Mouse (Mus musculus) spleen, postnatal 36 days (tissue): Measurements from ENCODE around the gene Phf24.
"Not testable (repeated sequence)": the region's sequence is repeated elsewhere in the genome, so short reads cannot be mapped to it uniquely, and the experiment has no call there.

Experiments
- DNase-seq, 2 experiments: peaks; one replicate each; pipeline ENCODE4 v3.0.0; 2022; ENCODE audit warnings: low spot score in 2 of 2, mixed read lengths in 1 of 2

The Phf24 gene

GRCm38 (mm10) chr4:42950065-42950558 lies 33.7 kb downstream of the Phf24 start:
- DNase-seq: peak; percentile 88 to 90

- DNase-seq: no peak
Observed at GRCm38 (mm10) chr4:42951206-42952195, 35.0 kb downstream of the Phf24 start.

- no peak for DNase-seq
Observed at GRCm38 (mm10) chr4:42952563-42952962, 36.1 kb downstream of the Phf24 start.

GRCm38 (mm10) chr4:42953435-42954094 lies 37.1 kb downstream of the Phf24 start:
- no peak for DNase-seq

- DNase-seq: peak in 1 of 2 experiments; percentile 17
Observed at GRCm38 (mm10) chr4:42954297-42954696, 37.8 kb downstream of the Phf24 start.

- no peak for DNase-seq
Observed at GRCm38 (mm10) chr4:42955200-42955599, 38.7 kb downstream of the Phf24 start.

DNA sequence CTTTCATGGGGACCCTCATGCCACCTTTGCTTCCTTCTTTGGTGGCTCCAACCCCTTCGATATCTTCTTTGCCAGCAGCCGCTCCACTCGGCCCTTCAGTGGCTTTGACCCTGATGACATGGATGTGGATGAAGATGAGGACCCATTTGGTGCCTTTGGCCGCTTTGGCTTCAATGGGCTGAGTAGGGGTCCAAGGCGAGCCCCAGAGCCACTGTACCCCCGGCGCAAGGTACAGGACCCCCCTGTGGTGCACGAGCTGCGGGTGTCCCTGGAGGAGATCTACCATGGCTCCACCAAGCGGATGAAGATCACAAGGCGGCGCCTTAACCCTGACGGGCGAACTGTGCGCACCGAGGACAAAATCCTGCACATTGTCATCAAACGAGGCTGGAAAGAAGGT lies 40.1 kb downstream of the Phf24 start:
- no peak for DNase-seq

- no peak for DNase-seq
Observed at GRCm38 (mm10) chr4:42957306-42957705, 40.8 kb downstream of the Phf24 start.

GRCm38 (mm10) chr4:42957979-42958378 lies 41.5 kb downstream of the Phf24 start:
- no peak for DNase-seq

DNA sequence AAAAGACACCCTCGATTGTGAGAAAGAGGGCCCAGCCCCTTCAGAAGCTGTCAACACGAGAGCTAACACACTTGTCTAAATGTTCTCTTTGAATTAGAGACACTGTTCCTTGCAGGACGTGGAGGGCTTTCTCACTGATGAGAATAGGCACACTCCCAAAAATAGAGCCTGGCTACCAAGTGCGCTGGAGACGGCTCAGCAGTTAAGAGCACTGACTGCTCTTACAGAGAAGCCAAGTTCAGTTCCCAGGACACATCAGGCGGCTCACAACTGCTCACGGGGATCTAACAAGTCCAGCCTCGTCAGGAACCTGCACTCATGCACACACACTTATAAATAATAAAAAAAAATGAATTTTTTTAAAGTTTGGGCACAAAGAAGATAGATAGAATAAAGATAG lies 42.5 kb downstream of the Phf24 start:
- no peak for DNase-seq

DNA sequence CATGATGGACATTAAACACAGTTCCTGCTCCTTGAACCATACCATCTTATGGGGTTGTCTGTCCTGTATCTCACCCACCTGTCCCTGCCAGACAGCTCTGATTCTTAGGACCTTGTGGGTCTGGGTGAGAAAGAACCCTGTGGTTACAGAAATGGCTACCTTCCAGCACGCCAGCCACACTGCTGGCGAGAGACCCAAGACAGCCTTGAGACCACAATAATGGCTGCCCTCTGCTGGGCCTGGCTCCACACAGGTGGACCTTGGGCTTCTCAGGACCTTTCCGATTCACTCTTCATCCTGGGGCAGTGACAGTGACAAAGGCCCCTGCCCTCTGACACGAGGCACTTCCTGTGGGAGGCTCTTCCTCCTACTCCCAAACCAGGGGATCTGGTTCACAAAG lies 42.9 kb downstream of the Phf24 start:
- no peak for DNase-seq

- peak; percentile 31 to 53 for DNase-seq
Observed at GRCm38 (mm10) chr4:42961592-42961991, 45.1 kb downstream of the Phf24 start.

GRCm38 (mm10) chr4:42963480-42963879 lies 47.0 kb downstream of the Phf24 start:
- no peak for DNase-seq

- peak; percentile 43 to 62 for DNase-seq
Observed at GRCm38 (mm10) chr4:42965039-42965719, 48.7 kb downstream of the Phf24 start.

DNA sequence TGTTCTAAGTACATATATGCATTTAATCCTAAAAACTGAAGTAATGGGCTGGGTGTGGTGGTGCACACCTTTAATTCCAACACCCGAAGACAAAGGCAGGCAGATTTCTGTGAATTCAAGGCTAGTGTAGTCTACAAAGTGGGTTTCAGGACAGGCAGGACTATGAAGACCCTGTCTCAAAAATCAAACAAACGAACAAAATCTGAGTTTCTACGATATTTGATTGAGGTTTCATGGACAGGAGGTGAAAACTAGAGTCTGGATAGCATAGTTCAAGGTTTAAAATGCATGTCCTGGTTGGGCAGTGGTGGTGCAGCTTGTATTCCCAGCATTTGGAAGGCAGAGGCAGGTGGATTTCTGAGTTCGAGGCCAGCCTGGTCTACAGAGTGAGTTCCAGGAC lies 52.8 kb downstream of the Phf24 start, which contains the start of gene 1700022I11Rik:
1700022I11Rik (plus strand) TSS at position 301 of the 400 bp plus-strand sequence.
- no peak for DNase-seq

GRCm38 (mm10) chr4:42972952-42973351 lies 56.5 kb downstream of the Phf24 start:
- no peak for DNase-seq

- no peak for DNase-seq
Observed at GRCm38 (mm10) chr4:42973868-42974267, 57.4 kb downstream of the Phf24 start.

- no peak for DNase-seq
Observed at GRCm38 (mm10) chr4:42978062-42978461, 61.6 kb downstream of the Phf24 start.

- not testable (repeated sequence) for DNase-seq
Observed at GRCm38 (mm10) chr4:42980467-42980866, 64.0 kb downstream of the Phf24 start.

DNA sequence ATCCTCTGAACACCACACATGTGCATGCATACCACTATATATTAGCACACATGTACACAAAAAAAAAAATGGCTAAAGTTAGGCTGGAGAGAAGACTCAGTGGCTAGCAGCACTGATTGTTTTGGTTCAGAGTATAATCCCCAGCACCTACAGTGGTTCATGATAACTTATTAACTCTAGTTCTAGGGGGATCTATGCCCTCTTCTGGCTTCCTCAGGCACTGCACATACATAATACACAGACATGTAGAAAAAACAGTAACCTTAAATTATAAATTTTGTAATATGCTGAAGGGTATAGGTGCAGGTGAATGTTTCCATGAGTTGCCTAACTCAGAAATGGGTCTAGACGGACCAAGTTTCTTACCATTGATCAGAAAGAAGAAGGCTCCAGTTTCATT lies 71.8 kb downstream of the Phf24 start:
- DNase-seq: no peak
